Mouse (Mus musculus) thymus, postnatal 36 days (tissue): ENCODE data around the gene Cbfb.
"Not testable (repeated sequence)": the region's sequence is repeated elsewhere in the genome, so short reads cannot be mapped to it uniquely, and the experiment has no call there.

ENCODE experiments used
- DNase-seq, 2 experiments: peaks; one replicate each; pipeline ENCODE4 v3.0.0; 2022; ENCODE audit warnings: mixed read lengths in 2 of 2

Gene Cbfb

DNA sequence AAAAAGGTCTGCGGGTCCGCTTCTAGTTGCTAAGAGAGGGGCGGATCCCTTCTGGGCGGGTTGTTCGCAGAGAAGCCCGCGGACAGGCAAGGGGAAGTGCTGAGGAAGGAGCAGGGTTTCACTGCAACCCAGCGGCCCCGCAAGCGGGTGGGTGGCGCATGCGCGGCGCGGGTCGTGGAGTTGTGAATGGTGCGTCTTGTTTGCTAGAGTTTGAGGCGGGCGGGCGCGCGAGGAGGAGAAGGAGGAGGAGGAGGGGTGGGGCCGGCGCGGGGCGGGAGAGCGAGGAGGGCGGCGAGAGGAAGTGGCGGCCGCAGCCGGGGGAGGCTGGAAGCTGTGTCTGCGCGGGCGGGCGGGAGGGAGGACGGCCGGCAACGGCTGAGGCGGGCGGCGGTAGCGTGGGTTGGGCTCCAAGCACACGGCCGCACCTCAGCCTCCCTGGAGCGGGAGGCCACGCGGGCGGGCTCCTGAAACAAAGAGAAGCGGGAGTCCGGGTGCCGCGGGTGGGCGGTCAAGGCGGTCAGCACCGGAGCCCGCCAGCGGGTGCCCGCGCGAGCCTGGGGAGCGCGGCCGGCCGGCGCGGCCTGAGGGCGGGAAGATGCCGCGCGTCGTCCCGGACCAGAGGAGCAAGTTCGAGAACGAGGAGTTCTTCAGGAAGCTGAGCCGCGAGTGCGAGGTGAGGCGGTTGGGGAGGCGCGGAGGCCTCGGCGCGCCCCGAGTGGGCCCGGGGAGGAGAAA, at the start of gene Cbfb:
Gene Cbfb, plus strand, starts transcription at position 294 of the 735 bp plus-strand sequence.
- DNase-seq: peak; percentile 98 to 99

DNA sequence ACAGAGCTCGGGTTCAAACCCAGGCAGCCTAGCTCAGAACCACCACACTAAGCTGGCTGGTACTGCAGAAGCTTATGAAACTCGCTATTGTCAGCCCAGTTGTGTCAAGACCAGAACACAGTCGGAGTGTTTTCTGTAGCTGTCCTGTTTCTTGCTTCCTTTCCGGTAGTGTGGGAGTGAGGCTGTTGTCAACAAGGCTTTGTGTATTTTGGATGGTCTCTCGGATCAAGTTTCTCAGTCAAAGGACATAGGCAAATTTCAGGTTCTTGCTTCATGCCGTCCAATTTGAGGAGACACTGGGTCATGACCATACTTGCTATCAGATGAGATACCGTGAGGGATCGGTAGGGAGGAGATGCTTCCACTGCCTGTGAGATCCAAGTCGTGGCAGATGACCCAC, 40.6 kb upstream of the Cbfb start:
- DNase-seq: no peak

DNA sequence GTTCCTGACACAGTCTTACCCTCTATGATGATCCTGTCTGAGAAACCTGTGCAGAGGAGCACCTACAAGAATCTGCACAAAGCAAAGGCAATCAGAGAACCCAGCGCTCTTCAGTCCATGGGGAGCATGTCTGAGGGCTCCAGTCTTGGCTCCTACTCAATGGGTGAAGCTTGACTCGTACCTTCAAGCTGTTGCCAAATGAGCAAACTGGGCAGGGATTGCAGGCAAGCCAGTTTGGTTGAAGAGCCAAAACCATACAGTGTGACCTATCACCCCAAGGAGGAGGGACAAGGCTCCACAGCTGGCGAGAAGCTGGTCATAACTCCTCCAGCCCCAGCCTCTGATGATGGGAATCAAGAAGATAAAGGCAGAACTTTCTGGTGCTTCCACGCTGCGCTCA, 39.0 kb upstream of the Cbfb start, which contains the start of gene Ces4a:
Gene Ces4a, plus strand, starts transcription at position 292 of the 400 bp plus-strand sequence.
- DNase-seq: no peak

GRCm38 (mm10) chr8:105138423-105138822, 32.1 kb upstream of the Cbfb start:
- DNase-seq: peak; percentile 52 to 65

DNA sequence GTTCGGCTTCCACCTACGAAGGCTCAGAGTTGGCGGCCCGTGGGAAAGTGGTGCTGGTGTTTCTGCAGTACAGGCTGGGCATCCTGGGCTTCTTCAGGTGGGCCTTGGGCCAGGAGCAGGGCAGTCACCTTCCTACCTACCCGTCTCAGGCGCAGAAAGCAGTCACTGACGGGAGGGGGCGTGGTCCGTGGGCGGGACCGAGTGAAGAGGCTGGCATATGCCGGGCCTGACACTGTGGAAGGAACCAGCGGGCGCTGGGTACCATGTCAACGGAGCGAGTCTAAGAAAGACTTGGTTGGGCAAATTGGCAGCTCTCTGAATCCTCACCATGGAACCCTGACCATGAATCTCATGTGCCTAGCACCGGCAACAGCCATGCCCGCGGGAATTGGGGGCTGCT, 28.1 kb upstream of the Cbfb start:
- peak in 1 of 2 experiments; percentile 10 for DNase-seq

DNA sequence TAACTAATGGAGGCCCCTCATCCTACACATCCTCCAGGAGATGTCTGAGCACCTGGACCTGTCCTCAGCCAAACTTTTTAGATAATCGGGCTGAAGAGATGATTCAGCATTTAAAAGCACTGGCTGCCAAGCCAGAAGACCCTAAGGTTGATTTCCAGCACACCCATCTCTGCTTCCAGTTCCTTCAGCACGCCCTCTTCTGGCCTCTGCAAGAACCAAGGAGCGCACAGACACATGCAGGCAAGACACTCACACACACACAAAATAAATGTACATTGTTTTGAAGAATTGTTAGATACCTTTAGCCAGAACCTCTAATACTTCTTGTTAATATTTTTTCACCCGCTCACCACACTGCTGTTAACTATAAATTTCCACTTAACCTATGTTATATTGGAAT, 18.8 kb upstream of the Cbfb start:
- DNase-seq: no peak

- DNase-seq: no peak
Measured at GRCm38 (mm10) chr8:105152623-105153398, 17.7 kb upstream of the Cbfb start.

- DNase-seq: no peak
Measured at GRCm38 (mm10) chr8:105154316-105154715, 16.2 kb upstream of the Cbfb start.

- DNase-seq: no peak
Measured at GRCm38 (mm10) chr8:105155091-105155745, 15.3 kb upstream of the Cbfb start.

- DNase-seq: peak; percentile 59 to 63
Measured at GRCm38 (mm10) chr8:105157555-105157954, 12.9 kb upstream of the Cbfb start.

DNA sequence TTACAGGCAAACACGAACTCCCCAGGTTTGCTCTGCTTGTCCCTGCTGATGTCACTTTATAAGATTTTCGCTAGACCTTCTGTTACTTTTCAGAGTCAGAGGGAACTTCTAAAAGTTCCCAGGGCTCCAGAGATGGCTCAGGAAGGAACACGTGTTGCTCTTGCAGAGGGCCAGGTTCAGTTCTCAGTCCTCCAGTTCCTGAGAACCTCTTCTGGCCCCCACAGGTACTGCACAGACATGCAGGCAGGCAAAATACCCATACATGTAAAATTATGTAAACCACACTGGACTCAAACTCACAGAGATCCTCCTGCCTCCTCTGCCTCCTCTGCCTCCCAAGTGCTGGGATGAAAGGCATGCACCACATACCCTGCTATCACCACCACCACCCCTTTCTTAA, 12.4 kb upstream of the Cbfb start:
- DNase-seq: no peak

DNA sequence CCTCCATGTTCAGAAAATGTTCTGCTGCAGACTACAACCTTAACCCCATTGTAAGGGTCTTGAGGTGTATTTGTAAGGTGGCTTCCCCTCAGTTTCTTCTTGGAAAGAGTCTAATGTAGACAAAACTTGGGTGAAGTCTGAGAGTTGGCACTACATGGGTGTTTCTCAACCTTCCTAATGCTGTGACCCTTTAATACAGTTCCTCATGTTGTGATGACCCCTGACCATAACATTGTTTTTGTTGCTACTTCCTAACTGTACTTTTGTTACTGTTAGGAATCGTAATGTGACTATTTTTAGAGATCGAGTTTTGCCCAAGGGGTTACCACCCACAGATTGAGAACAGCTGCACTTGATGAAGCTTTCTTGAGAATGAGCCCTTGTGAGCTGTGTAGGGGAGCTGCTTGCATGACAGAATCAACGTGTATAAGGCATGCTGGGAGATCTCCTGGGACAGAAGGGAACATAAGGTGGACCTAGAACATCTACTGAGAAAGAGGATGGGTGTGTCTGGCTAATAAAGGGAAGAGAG, 9.3 kb upstream of the Cbfb start:
- DNase-seq: no peak

DNA sequence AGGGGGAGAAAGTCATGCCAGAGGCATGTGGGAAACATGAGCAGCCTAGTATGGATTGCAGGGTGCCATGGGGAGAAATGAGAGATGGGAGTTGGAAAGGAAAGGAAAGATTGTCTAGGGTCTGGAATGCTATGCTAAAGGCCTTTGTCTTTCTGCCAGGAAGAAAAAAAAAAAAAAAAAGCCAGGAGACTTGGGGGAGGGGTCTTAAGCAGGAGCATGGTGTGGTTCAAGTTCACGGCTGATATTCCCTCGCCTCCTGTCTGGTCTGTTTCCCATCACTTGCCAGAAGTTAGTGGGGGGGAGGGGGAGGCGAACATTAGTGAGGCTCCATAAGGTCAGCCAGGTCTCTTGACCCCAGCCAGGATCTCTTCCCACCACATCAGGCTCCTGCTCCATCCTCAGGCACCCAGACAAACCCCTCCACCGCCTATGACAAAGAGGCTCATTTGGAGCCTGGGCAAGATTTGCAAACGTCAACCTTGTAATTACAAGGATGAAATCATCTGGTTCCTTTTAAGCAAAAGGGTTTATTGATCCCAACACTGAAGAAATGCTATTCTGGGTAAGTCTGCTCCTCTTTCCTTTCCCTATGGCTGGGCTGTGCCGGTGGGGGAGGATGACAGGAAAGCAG, 6.1 kb upstream of the Cbfb start:
- DNase-seq: no peak

DNA sequence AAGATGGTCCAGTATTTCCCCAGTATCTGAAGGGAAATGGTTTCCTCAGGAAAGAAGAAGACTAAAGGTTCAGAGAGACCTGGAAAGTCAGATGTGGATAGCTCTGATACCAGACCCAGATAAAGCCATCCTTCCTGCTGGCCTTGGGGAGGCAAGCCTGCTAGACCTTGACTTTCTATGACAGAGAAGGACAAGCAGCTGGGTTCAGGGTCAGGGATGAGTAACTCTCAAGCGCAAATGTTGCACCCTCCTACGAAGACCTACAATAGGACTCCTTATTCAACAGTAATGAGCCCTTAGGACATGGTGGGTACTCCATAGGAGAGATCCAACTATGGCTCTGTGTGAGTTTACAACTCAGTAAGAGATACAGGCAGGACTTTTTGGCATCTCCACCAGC, 5.3 kb upstream of the Cbfb start:
- DNase-seq: no peak

GRCm38 (mm10) chr8:105167116-105167515, 3.4 kb upstream of the Cbfb start:
- no peak for DNase-seq

DNA sequence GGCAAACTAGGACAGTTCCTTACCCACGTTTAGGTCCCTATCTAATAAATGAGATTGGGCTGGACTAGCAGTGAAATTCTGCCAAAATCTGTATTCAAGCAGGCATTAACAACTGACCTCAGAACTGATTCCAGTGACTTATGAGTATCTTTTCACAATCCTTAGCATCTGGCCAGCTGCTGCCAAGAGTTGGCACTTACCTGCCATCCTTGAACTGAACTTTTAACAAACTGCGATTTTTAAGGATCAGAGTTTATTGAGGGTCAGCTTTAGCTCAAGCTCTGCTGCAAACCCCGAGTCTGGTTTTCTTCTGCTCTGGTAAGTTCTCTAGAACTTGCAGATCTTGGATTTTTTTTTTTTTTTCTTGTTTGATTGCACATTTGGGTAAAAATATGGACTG, 892 bp upstream of the Cbfb start:
- DNase-seq: no peak

DNA sequence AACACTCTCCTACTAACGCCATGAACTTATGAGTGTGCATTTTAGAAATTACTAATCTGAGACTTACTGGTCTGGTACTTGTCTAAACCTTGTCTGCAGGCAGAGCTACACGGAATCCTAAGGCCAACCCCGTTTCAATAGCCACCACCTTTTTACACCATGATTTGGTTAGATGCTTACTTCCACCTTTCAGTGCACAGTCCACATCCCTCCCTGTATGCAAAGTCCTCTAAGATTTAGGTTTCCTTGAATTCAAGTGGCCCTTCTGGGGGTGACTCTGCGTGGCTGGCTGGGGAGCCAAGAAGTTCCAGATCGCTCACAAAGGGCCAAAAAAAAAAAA, 463 bp upstream of the Cbfb start:
- DNase-seq: no peak

DNA sequence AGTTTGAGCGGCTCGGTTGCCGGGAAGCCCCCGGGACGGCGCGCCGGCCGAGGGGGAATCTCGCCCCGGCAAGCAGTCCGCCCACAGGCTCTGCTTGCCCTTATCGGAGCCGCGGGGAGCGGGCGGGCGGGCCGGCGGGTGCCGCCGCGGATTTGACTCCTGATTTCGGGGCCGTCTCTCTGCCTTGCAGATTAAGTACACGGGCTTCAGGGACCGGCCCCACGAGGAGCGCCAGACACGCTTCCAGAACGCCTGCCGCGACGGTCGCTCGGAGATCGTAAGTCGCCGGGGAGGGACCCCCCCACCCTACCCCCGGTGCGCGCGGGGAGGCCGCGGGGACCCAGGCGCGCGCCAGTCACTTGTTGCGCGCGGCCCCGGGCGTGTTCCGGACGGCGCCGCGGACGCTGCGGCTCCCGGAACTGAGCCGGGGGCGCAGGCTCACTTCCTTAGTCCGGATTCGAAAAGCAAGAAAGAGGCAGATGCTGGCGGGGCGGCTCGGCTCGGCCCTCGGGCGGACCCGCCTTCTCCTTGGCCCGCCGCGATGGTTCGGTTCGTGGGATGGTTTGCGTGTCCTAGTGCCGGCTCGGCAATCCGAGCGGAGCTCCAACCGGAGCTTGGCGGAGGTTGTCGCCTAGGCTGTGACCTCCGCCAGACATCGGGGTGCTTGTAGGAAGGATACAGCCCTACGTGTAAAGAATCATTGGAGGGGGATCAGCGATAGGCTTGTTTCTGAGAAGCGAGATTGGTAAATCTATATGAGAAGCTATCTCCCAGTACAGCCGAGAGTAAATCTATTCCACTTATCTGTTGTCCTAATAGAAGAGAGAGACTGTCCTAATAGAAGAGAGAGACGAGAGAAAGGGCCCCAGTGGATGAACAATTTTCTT, 885 bp downstream of the Cbfb start:
- DNase-seq: peak; percentile 75 to 80

- no peak for DNase-seq
Measured at GRCm38 (mm10) chr8:105172003-105172362, 1.5 kb downstream of the Cbfb start.

- DNase-seq: not testable (repeated sequence)
Measured at GRCm38 (mm10) chr8:105175287-105175686, 4.8 kb downstream of the Cbfb start.

DNA sequence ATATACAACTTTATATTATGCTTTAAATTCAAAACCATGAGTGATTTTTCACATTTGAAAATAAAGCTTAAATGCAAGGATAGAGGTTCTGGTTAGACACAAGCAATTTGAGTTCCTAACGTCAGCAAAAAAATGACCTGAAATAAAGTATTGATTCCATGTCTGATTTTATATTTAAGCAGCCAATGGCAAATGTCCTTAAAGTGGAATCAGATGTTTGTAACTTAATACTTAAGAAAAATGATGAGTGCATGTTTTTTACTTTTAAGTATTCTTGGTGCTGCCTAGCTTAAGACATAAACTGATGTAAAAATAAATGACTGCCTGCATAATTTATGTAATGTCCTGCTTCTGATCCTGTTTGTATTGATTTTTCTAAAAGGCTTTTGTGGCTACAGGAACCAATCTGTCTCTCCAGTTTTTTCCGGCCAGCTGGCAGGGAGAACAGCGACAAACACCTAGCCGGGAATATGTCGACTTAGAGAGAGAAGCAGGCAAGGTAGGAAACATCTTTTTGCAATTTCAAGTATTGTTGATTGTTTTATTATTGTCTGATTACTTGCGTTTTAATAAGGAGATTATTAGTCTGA, 7.8 kb downstream of the Cbfb start:
- DNase-seq: no peak

GRCm38 (mm10) chr8:105182201-105182600, 11.7 kb downstream of the Cbfb start:
- no peak for DNase-seq
